Mouse (Mus musculus) midbrain, postnatal 0 days (tissue): ENCODE data around the gene Tspan14. TPM values are rescaled to one million over a fixed set of nuclear protein-coding genes. Genes with fewer than 3 reads are reported as not detected.

Experiments used
- ATAC-seq: fragments of 200-750 bp; cut with Nextera tagmentation; 2 replicates; pipeline ENCODE4 v1.8.0; 2017; ENCODE audit warnings: moderate number of reproducible peaks, mild to moderate bottlenecking, moderate TSS enrichment, moderate library complexity; ENCODE audit not compliant: low FRiP score
- DNase-seq: peaks from one replicate; pipeline ENCODE4 v3.0.0-alpha.2; 2015; ENCODE audit warnings: low spot score
- H3K27ac ChIP-seq: fragments of 300-500 bp; sonication (generic); 2 replicates; pipeline ENCODE4 v1.5.1; 2014; ENCODE audit warnings: low read depth, mild to moderate bottlenecking, low read length, mixed read lengths
- H3K27me3 ChIP-seq: fragments of 300-500 bp; sonication (generic); 2 replicates; pipeline ENCODE4 v1.6.1; 2014; ENCODE audit warnings: low read length, control low read depth, mixed read lengths; ENCODE audit not compliant: insufficient read depth
- H3K36me3 ChIP-seq: fragments of 300-500 bp; sonication (generic); 2 replicates; pipeline ENCODE4 v1.6.1; 2014; ENCODE audit warnings: low read length, control low read depth, mixed read lengths; ENCODE audit not compliant: insufficient read depth
- H3K4me1 ChIP-seq: fragments of 300-500 bp; sonication (generic); 2 replicates; pipeline ENCODE4 v1.6.1; 2014; ENCODE audit warnings: mild to moderate bottlenecking, control low read depth, antibody characterized with exemption, low read length, mixed read lengths; ENCODE audit not compliant: insufficient read depth
- H3K4me2 ChIP-seq: fragments of 300-500 bp; sonication (generic); 2 replicates; pipeline ENCODE4 v1.6.1; 2014; ENCODE audit warnings: low read depth, mild to moderate bottlenecking, low read length, mixed read lengths; ENCODE audit not compliant: poor library complexity, severe bottlenecking
- H3K4me3 ChIP-seq: fragments of 300-500 bp; sonication (generic); 2 replicates; pipeline ENCODE4 v1.5.1; 2014; ENCODE audit warnings: low read depth, mild to moderate bottlenecking, low read length, moderate library complexity
- H3K9ac ChIP-seq: fragments of 300-500 bp; sonication (generic); replicated peaks from 2 replicates; pipeline ENCODE4 v1.6.1; 2014; ENCODE audit warnings: mild to moderate bottlenecking, low read length, moderate library complexity, mixed read lengths; ENCODE audit not compliant: poor library complexity, severe bottlenecking
- H3K9me3 ChIP-seq: fragments of 300-500 bp; sonication (generic); 2 replicates; pipeline ENCODE4 v1.6.1; 2016; ENCODE audit warnings: low read length, control low read depth
- CTCF ChIP-seq: IDR thresholded peaks from 2 replicates; pipeline ENCODE4 v1.5.1; 2016; ENCODE audit warnings: antibody characterized with exemption, mild to moderate bottlenecking
- WGBS: fragments of 180-500 bp; shearing (Covaris S2); extraction: QIAGEN DNeasy Blood & Tissue Kit; methylation state at CpG from one replicate; pipeline ENCODE4 v1.1.7; 2014; 5-methylcytosine and 5-hydroxymethylcytosine counted together
- polyA plus RNA-seq: library from polyadenylated mRNA; unstranded; fragments of >200 nt; fragmentation: Nextera tagmentation; extraction: Ambion mirVana; gene quantifications from 2 replicates; pipeline ENCODE4 v1.2.1, GENCODE M21; 2015
- total RNA-seq: library from RNA; depleted of rRNA; stranded (reverse); fragments of >200 nt; gene quantifications from 2 replicates; pipeline ENCODE4 v1.2.3, GENCODE M21; 2014

The Tspan14 gene
- total and polyA plus RNA-seq, 2 experiments from 2014 or later, result 28.3 to 31.2 TPM

GRCm38 (mm10) chr14:40947431-40948394, 18.9 kb downstream of the Tspan14 start:
- Histone ChIP-seq H3K4me2 (no peak overlapping the region), H3K4me3 (no peak overlapping the region), H3K27ac (no peak overlapping the region), H3K9me3 (no peaks in the 10 kb centered on the region), H3K9ac (no peak overlapping the region), H3K27me3 (no peaks in the 10 kb centered on the region), H3K4me1 (0 out of 2 replicates have a peak, but pooled peaks cover 9% of the 10 kb centered on the region), H3K36me3 (no peaks in the 10 kb centered on the region)
- no peak for ATAC-seq
- 84% methylated on average over 14 of the region's 14 CpGs for WGBS
- no peak for TF ChIP-seq CTCF
- no peak for DNase-seq

- H3K4me2 ChIP-seq, result no peak overlapping the region
- H3K9ac ChIP-seq, result no peak overlapping the region
- no peaks in the 10 kb centered on the region for H3K27me3 ChIP-seq
- TF ChIP-seq CTCF, result no peak
- 97% methylated on average over 2 of the region's 2 CpGs for WGBS
- no peak for DNase-seq
- 0 out of 2 replicates have a peak, but pooled peaks cover 2% of the 10 kb centered on the region for H3K4me1 ChIP-seq
- H3K36me3 ChIP-seq, result no peaks in the 10 kb centered on the region
- ATAC-seq, result no peak
- H3K4me3 ChIP-seq, result no peak overlapping the region
- H3K9me3 ChIP-seq, result no peaks in the 10 kb centered on the region
- H3K27ac ChIP-seq, result no peak overlapping the region
These were observed 22.8 kb downstream of the Tspan14 start for GRCm38 (mm10) chr14:40943802-40944201.

- no peak overlapping the region for H3K9ac ChIP-seq
- no peak for DNase-seq
- WGBS, result 90% methylated on average over 2 of the region's 2 CpGs
These were observed 24.2 kb downstream of the Tspan14 start for GRCm38 (mm10) chr14:40942429-40942828.

DNA sequence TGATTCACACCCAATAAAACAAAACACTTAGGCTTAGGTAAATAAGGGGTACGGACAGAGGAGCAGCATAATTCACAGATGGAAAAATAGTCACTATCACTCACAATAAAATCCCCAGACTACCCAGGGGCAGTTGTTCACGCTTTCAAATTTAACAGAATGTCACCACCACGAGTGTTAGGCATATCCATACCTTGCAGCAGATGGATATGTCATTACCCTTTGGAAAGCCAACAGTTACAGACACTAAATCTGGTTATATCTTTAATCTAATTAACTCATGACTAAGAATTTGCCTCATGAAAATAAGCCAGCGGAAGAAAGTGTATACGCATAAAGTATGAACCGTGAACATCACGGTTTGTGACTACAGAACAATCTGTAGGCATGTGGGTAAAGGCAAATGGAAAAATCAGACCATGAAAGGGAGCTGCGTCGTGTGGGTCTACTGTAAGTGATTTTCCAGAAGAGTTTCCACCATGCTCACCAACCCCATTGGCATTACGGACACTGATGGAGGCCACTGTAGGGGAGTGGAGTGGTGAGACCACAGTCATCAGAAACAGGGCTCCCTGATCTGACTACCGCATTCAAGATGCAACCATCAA, 28.1 kb downstream of the Tspan14 start:
- DNase-seq, result no peak
- H3K27ac ChIP-seq, result no peak overlapping the region

More at GRCm38 (mm10) chr14:40942429-40942828, 24.2 kb downstream of the Tspan14 start:
- TF ChIP-seq CTCF, result no peak
- Histone ChIP-seq H3K9me3 (no peaks in the 10 kb centered on the region), H3K4me2 (no peak overlapping the region), H3K4me1 (no peaks in the 10 kb centered on the region), H3K4me3 (no peak overlapping the region), H3K27ac (no peak overlapping the region), H3K27me3 (no peaks in the 10 kb centered on the region), H3K36me3 (no peaks in the 10 kb centered on the region)
- ATAC-seq, result no peak

GRCm38 (mm10) chr14:40937052-40937451, 29.6 kb downstream of the Tspan14 start:
- H3K9ac ChIP-seq, result no peak overlapping the region
- H3K9me3 ChIP-seq, result no peaks in the 10 kb centered on the region
- H3K4me2 ChIP-seq, result no peak overlapping the region
- DNase-seq (no peak), ATAC-seq (no peak)
- no peak for TF ChIP-seq CTCF
- no peak overlapping the region for H3K4me3 ChIP-seq
- no peaks in the 10 kb centered on the region for H3K36me3 ChIP-seq
- H3K4me1 ChIP-seq, result no peaks in the 10 kb centered on the region
- 39% methylated on average over 4 of the region's 4 CpGs for WGBS
- H3K27me3 ChIP-seq, result no peaks in the 10 kb centered on the region
- H3K27ac ChIP-seq, result no peak overlapping the region

More for the DNA sequence above, 28.1 kb downstream of the Tspan14 start:
- Histone ChIP-seq H3K9ac (no peak overlapping the region), H3K4me3 (no peak overlapping the region), H3K4me1 (no peaks in the 10 kb centered on the region), H3K4me2 (no peak overlapping the region), H3K36me3 (no peaks in the 10 kb centered on the region), H3K9me3 (no peaks in the 10 kb centered on the region), H3K27me3 (no peaks in the 10 kb centered on the region)
- 80% methylated on average over 11 of the region's 11 CpGs for WGBS
- ATAC-seq, result no peak
- no peak for TF ChIP-seq CTCF

GRCm38 (mm10) chr14:40935481-40935880, 31.1 kb downstream of the Tspan14 start:
- WGBS, result 79% methylated on average over 1 of the region's 1 CpGs
- Histone ChIP-seq H3K9ac (no peak overlapping the region), H3K27me3 (no peaks in the 10 kb centered on the region), H3K27ac (no peak overlapping the region), H3K9me3 (no peaks in the 10 kb centered on the region), H3K4me2 (no peak overlapping the region), H3K4me3 (no peak overlapping the region), H3K36me3 (no peaks in the 10 kb centered on the region), H3K4me1 (no peaks in the 10 kb centered on the region)
- DNase-seq (no peak), ATAC-seq (no peak; the same call in 1 of the 2 replicates)
- no peak for TF ChIP-seq CTCF
